Mouse (Mus musculus) neural tube, embryonic 11.5 days (tissue): ENCODE measurements around the gene Ppp2r3d. TPM values are rescaled to one million over a fixed set of nuclear protein-coding genes. Genes with fewer than 3 reads are reported as not detected.
A peak's percentile ranks its signal among the peaks of the same experiment; 100 is the strongest.

ENCODE experiments used
- ATAC-seq: fragments of 200-750 bp; cut with Nextera tagmentation; 2 replicates; pipeline ENCODE4 v1.8.0; 2017; ENCODE audit warnings: moderate number of reproducible peaks, mild to moderate bottlenecking, moderate TSS enrichment, moderate library complexity; ENCODE audit not compliant: insufficient read depth, low FRiP score, low TSS enrichment
- DNase-seq: peaks from one replicate; pipeline ENCODE4 v3.0.0-alpha.2; 2015; ENCODE audit warnings: low spot score
- H3K27ac ChIP-seq: fragments of 300-500 bp; sonication (generic); 2 replicates; pipeline ENCODE4 v1.5.1; 2014; ENCODE audit warnings: low read depth, mild to moderate bottlenecking, low read length
- H3K27me3 ChIP-seq: fragments of 300-500 bp; sonication (generic); 2 replicates; pipeline ENCODE4 v1.6.1; 2014; ENCODE audit warnings: mild to moderate bottlenecking, low read length, mixed read lengths; ENCODE audit not compliant: control insufficient read depth, insufficient read depth
- H3K36me3 ChIP-seq: fragments of 300-500 bp; sonication (generic); 2 replicates; pipeline ENCODE4 v1.6.1; 2014; ENCODE audit warnings: mild to moderate bottlenecking, low read length, moderate library complexity, mixed read lengths; ENCODE audit not compliant: control insufficient read depth, insufficient read depth
- H3K4me1 ChIP-seq: fragments of 300-500 bp; sonication (generic); 2 replicates; pipeline ENCODE4 v1.6.1; 2014; ENCODE audit warnings: low read length, mixed read lengths; ENCODE audit not compliant: control insufficient read depth, insufficient read depth
- H3K4me2 ChIP-seq: fragments of 300-500 bp; sonication (generic); 2 replicates; pipeline ENCODE4 v1.6.1; 2014; ENCODE audit warnings: low read depth, mild to moderate bottlenecking, moderate library complexity
- H3K4me3 ChIP-seq: fragments of 300-500 bp; sonication (generic); 2 replicates; pipeline ENCODE4 v1.5.1; 2014; ENCODE audit warnings: low read depth, low read length
- H3K9ac ChIP-seq: fragments of 300-500 bp; sonication (generic); 2 replicates; pipeline ENCODE4 v1.6.1; 2014; ENCODE audit warnings: mild to moderate bottlenecking, low read length
- H3K9me3 ChIP-seq: fragments of 300-500 bp; sonication (generic); 2 replicates; pipeline ENCODE4 v1.6.1; 2016; ENCODE audit warnings: low read length; ENCODE audit not compliant: control insufficient read depth
- WGBS: fragments of 180-500 bp; shearing (Covaris S2); extraction: QIAGEN DNeasy Blood & Tissue Kit; methylation state at CpG from one replicate; pipeline ENCODE4 v1.1.7; 2014; 5-methylcytosine and 5-hydroxymethylcytosine counted together
- polyA plus RNA-seq: library from polyadenylated mRNA; unstranded; fragments of >200 nt; fragmentation: Nextera tagmentation; extraction: Ambion mirVana; gene quantifications from 2 replicates; pipeline ENCODE4 v1.2.1, GENCODE M21; 2014

Ppp2r3d gene
- polyA plus RNA-seq, 1 experiment from 2014 or later: 126 TPM

DNA sequence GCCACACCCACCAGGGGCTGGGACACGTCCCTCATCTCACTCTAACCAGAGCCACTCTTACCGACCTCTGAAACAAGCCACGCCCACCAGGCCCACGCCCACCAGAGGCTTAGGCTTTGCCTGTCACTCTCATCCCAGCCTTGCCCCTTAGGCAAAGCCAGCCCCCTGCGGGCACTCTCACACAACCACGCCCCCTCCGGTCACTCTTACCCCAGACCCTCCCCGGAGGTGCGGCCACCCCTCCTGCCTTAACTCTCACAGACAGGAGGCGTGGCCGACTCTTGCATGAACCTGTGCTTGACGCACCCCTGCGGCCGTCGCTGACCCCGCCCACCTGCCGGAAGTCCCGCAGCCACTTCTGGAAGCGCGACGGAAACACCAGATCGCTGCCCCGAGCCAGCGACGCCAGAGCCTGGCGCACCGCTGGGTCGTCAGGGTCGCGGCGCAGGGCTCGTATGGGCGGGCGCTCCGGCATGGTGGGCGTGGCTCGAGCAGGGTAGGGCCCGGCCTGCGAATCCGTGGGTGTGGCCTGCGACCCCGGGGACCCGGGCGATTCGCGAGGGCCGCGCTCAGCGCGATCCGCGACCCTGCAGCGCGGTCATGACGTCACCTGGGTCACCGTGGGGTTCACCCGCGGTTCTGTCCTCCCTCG, 53.7 kb downstream of the Ppp2r3d start:
- peak overlapping the region; percentile 67 for H3K4me3 ChIP-seq
- peak overlapping the region; percentile 96 for H3K27ac ChIP-seq
- ATAC-seq (peak; percentile 63), DNase-seq (peak; percentile 93)
- no peaks in the 10 kb centered on the region for H3K4me1 ChIP-seq
- H3K27me3 ChIP-seq: no peaks in the 10 kb centered on the region
- under 1% methylated on average over 59 of the region's 59 CpGs for WGBS
- H3K9me3 ChIP-seq: no peaks in the 10 kb centered on the region
- H3K4me2 ChIP-seq: peak overlapping the region; percentile 61
- H3K36me3 ChIP-seq: no peaks in the 10 kb centered on the region
- peak overlapping the region; percentile 76 for H3K9ac ChIP-seq

DNA sequence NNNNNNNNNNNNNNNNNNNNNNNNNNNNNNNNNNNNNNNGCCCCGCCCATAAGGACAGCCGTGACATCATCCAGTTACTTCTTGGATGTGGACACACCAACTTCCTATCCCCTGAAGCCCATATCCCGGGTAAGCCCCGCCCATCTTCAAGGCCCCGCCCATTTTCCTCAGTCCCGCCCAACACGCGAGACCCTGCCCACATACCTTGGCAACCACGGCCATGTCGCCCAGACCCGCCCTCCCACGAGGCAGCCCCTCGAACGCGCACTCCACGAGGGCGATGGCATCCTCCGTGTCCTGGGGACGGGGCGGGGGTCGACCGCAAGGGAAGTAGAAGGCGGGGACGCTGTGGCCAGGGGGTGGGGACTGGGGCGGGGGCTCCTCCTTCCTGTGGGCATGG, 54.3 kb downstream of the Ppp2r3d start:
- no peak; the same call in 1 of the 2 replicates for ATAC-seq
- Histone ChIP-seq H3K9me3 (no peaks in the 10 kb centered on the region), H3K4me1 (no peaks in the 10 kb centered on the region), H3K9ac (no peak overlapping the region; the same call in 1 of the 2 replicates), H3K27ac (peak overlapping the region; percentile 96; the same call in 1 of the 2 replicates), H3K4me2 (peak overlapping the region; percentile 61), H3K36me3 (no peaks in the 10 kb centered on the region), H3K27me3 (no peaks in the 10 kb centered on the region), H3K4me3 (peak overlapping the region; percentile 67)
- WGBS: 6% methylated on average over 24 of the region's 25 CpGs
- DNase-seq: no peak

DNA sequence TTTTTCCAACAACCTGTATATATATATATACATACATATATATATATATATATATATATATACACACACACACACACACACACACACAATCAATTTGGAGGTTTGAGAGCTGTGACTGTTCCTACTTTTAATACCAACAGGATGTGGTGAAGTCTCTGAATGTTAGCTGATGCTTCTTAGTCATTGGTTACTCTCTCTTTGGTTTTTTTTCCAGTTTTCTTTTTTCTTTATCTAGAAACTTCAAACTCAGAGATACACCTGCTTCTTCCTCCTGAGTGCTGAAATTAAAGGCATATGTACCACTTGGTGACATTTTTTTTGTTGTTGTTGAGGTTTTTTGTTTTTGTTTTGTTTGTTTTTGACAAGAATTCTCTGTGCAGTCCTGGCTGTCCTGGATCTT, 63.8 kb downstream of the Ppp2r3d start:
- Histone ChIP-seq H3K4me3 (no peak overlapping the region), H3K27me3 (no peaks in the 10 kb centered on the region), H3K4me2 (no peak overlapping the region), H3K9me3 (no peaks in the 10 kb centered on the region), H3K27ac (no peak overlapping the region), H3K36me3 (no peaks in the 10 kb centered on the region), H3K9ac (no peak overlapping the region), H3K4me1 (no peaks in the 10 kb centered on the region)
- no peak for ATAC-seq
- no peak for DNase-seq

DNA sequence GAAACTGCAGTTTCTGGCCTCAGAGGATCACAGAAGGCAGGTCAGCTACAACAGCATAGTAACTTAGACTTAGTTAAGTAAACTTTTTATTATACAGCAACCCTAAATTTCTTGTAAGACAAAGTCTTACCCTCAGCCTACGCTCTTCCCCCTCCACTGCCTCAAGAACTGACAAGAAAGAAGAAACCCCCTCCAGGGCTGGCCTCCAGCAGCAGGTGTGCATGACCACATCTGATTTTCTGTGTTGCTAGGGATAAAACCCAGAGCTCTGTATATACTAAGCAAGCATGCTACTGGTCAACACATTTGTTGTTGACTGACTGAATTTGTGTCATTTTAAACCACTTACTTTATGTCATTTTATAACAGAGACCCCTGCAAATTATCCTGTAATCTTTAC, 65.1 kb downstream of the Ppp2r3d start:
- ATAC-seq (no peak), DNase-seq (no peak)
- H3K4me2 ChIP-seq: no peak overlapping the region
- no peaks in the 10 kb centered on the region for H3K36me3 ChIP-seq
- H3K4me3 ChIP-seq: no peak overlapping the region
- H3K27ac ChIP-seq: no peak overlapping the region
- H3K9ac ChIP-seq: no peak overlapping the region
- no peaks in the 10 kb centered on the region for H3K27me3 ChIP-seq
- no peaks in the 10 kb centered on the region for H3K4me1 ChIP-seq
- H3K9me3 ChIP-seq: no peaks in the 10 kb centered on the region
- 37% methylated on average over 1 of the region's 1 CpGs for WGBS

DNA sequence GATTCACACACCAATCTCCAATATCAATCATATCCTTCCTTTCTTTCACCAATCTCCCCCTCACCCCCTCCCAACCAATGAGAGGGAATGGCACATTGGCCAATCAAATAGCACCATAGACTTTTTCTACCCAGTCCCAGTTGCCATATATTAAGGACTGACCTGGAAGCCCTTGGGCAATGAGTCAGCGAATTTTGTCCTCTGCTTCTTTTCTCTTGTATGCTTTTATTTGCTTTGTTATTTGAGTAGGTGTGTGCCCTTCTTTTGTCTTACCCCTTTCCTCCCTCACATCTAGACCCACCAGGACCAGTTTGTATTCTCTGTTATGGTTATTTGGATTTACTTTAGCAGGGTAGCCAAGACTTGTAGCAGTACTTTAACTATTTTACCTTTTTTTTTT, 68.1 kb downstream of the Ppp2r3d start:
- no peak for DNase-seq
- ATAC-seq: no peak
- 69% methylated on average over 1 of the region's 1 CpGs for WGBS

More for the DNA sequence above, 68.1 kb downstream of the Ppp2r3d start:
- H3K27me3 ChIP-seq: no peaks in the 10 kb centered on the region
- H3K27ac ChIP-seq: no peak overlapping the region
- H3K9me3 ChIP-seq: no peaks in the 10 kb centered on the region
- H3K36me3 ChIP-seq: no peaks in the 10 kb centered on the region
- H3K4me1 ChIP-seq: no peaks in the 10 kb centered on the region
- no peak overlapping the region for H3K4me3 ChIP-seq
- no peak overlapping the region for H3K4me2 ChIP-seq
- no peak overlapping the region for H3K9ac ChIP-seq

Other genes starting within 250 kb of the Ppp2r3d start
- gene 2010315B03Rik, start 164.2 kb downstream of the Ppp2r3d start, polyA plus RNA-seq: 3.5 and 4.9 TPM in 2 replicates
- not detected in 2 replicates for gene Gm21836, start 16.9 kb upstream of the Ppp2r3d start, polyA plus RNA-seq